Mouse (Mus musculus) kidney, postnatal 4 days (tissue): ENCODE results near the gene Crtac1.
A peak's percentile ranks its signal among the peaks of the same experiment; 100 is the strongest.

ENCODE experiments used
- DNase-seq, 2 experiments: peaks; one replicate each; pipeline ENCODE4 v3.0.0; 2021; ENCODE audit warnings: mixed read lengths in 2 of 2

Crtac1 gene

DNA sequence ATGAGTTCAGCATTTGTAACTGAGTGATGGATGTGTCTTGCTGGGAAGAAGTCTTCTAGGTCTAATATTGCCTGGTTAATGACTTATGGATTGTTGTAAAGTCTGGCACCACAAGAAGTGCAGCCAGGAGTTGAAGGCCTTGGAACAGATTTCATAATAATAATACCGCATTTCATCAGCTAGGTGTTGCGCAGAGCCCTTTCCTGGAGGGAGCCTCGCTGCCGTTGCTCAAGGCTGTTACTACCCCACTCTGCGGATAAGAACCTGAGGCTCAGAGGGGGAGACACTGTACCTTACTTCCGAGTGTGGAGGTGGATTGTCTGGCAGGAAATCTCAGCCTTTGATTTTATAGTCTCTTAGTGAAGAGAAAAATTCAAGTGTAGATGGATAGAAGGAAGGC is 154.3 kb downstream of the Crtac1 start:
- DNase-seq: no peak

DNA sequence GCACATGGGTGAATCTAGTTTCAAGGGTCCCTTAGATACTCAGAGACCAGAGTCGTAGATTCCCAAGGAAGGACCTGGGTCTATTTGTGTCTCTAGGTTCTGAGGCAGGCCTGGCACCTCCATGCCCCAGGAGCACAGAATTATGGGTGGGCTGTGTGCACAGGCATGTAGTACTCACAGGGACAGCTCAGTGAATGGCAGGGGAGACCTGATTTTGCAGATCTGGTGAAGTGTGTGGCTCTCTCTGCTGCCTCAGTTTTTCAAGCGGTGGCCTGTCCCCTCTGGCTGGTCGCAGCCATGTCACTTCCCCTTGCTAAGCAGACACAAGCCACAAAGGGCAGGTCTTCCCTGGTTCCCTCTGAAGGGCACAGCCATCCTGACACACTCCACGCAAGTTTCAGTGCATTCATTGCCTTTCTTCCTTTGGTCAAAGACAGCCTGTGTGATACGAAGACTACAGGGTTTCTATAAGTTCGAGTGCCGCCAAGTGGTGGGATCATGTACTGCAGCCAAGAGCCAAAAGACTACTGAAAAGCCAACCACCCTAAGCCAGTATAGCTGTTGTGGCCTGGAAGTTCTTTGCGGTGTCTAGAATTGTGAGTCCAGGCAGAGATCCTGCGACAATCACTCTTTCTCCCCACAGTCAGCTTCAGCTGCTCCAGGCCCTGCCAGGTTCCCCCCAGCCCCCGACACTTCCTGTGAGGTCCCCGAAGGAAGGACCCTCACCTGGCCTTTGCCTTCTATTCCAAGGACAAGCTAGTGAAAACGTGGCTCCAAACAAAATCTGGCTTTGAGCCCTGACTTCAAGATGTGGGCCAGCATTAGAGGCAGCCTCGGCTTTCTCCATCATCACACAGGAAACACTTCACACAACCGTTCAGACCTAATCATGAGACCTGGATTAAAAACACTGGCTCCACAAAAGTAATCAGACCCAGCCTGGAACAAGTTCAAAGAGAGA is 159.3 kb downstream of the Crtac1 start:
- DNase-seq: peak; percentile 87 to 88

DNA sequence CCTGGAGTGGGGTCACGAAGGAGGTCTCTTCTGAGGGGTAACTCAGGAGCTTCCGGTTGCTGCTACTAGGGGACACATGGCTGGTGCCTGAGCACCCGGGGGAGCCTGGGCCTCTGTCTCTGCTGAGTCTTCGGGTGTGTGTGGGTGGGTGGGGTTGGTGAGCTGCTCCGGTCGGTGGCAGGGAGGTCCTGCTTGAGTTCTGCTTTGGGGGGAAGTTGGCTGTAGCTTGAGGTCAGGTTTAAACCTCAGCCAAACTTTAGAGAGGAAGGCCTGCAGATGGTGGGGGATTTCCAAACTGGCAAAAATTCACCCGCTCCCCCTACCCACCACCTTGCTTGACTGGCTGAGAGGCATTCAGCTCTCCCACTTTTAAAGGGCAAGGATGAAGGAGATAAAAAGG is 160.4 kb downstream of the Crtac1 start:
- no peak for DNase-seq

DNA sequence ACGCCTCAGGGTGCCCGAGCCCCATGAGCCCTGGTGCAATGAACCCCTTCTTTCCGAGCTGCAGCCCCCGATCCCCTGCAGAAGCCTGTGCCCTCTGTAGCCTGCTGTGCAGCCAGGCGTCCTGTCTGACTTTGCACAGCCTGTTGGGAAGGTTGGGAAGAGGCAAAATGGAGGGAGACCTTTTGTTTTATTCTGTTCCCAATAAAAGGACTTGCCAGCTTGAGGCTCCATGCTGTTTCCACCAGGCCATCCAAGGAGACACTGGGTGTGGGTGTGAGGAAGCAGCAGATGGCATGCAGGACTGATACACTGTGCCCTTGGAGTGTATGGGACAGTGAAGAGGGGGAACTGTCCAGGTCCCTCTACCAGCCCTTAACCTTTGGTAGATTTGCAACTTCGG is 161.5 kb downstream of the Crtac1 start:
- no peak for DNase-seq

DNA sequence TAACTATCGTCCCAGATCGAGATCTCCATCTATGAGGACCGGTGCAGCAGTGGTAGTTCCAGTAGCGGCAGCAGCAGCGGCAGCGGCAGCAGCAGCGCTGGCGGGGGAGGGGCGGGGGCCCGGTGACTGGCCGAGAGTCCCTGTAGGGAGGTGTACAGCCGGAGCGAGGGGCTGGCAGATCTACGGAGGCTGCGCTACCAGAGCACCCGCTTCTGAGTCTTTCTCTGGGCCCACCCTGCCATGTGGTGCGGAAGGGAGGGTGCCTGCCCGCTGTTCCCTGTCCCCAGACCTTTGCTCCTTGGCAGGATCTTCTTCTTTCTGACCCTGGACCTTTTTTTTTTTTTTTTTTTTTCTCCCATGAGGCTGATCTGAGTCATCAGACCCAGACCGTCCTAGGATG is 163.2 kb downstream of the Crtac1 start:
- peak; percentile 51 to 64 for DNase-seq

DNA sequence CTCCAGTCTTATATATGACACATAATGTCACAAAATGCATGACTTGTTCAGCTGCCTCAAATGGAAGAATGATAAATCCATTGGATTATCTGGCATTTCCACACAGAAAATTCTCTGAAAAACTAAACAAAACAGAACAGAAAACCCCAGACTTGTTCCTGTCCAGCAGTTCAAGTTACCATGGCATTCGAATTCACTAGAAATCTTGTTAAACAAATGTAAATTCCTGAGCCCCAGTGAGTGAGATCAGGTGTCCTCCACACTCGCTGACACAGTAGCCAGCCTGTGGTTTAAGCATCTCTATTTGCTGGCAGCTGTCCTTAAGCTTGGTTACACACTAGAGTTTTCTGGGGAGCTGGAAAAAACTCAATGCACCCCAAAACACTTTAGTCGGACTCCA is 168.1 kb downstream of the Crtac1 start:
- no peak for DNase-seq

DNA sequence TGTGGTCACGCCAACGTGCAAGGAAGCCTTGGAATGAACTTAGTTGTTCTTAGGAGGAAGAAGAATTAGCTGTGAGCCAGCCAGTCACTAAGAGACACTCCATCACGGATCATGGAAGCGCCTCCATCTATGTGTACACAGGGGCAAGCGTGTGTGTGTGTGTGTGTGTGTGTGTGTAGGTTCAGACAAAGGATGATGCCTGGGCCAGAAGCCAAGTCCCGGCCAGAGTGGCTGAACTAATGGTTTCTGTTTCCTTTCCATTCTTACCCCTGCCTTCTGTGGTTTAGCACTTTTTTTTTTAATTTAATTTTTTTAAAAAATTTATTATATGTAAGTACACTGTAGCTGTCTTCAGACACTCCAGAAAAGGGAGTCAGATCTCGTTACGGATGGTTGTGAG is 171.1 kb downstream of the Crtac1 start:
- DNase-seq: no peak

DNA sequence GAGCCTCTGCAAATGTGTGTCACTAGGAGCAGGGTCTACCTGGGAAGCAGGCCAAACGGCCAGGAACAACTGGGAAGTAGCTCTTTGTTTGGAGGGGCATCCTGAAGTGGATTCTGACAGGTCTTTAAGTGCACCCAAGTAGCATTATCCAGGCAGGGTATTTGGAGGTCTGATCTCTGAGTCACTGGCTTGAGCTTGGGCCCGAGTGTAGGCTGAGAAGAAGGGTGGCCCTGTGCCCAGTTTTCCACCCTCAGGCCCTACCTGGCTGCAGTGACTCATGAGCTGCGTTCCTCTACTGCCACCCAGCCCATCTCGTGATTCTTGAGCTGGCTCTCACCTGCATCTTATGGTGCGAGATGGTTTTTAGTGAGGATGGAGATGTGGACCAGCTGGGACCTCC is 173.0 kb downstream of the Crtac1 start:
- DNase-seq: no peak

DNA sequence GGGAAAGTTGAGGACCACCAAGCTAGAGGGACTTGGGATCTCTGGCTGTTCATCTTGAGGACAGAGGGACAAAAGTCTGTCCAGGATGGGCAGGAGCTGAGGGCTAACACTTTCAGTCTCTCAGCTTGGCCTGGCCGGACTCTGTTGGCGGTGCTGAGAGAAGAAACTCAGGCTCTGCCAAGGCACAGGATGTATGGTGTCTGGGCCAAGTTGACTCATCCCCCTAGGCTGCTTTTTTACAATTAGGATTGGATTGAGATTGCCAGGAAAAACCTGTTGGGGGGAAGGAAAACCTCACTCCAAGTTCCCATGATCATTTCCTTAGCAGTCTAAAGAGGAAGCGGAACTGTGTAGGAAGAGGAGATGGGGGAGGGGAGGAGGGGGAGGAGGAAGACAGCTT is 173.6 kb downstream of the Crtac1 start:
- DNase-seq: no peak

DNA sequence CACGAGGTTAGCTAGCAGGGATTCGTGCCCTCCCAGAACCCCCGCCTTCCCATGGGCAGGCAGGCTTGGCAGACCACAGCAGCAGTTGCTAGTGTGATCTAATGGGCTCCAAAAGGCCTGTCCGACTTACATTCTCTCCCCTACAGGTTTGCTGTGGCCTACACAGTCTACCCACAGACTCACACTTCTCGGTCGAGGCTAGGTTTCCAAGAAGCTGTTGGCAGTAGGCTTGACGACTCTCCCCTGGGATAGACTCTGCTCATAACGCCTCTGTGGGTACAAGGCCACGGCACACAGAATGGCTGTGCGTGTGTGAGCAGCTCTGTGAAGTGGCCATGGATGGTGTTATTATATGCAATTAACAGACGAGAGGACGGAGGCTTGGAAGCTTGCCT is 174.3 kb downstream of the Crtac1 start:
- DNase-seq: no peak

DNA sequence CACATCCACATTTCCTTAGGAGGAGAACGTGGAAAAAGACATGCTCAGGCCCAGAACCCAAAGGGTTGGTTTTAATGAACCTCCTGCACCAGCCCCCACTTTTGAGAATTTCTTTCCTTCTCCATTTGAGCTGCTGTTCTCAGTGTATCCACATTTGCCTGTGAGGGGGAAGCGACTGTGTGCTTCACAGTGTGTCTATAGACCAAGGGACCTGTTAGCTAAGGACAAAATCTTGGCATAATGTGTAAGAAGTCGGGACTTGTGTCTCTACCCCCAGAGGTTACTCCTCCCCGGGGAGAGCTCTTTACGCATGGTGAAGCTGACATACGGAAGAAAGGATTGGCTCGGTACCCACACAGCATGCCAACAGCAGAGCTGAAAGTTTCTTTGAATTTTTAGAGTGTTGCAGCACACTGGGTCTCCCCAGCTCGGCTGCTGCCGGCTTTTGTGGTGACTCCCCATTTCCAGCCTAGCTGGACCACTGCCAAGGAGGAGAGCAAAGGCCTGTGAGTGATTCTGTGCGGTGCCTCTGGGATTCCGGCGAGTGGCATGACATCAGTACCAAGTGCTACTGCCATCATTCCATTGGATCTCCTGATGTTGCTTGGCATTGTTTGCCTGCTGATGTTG is 174.9 kb downstream of the Crtac1 start:
- DNase-seq: no peak

DNA sequence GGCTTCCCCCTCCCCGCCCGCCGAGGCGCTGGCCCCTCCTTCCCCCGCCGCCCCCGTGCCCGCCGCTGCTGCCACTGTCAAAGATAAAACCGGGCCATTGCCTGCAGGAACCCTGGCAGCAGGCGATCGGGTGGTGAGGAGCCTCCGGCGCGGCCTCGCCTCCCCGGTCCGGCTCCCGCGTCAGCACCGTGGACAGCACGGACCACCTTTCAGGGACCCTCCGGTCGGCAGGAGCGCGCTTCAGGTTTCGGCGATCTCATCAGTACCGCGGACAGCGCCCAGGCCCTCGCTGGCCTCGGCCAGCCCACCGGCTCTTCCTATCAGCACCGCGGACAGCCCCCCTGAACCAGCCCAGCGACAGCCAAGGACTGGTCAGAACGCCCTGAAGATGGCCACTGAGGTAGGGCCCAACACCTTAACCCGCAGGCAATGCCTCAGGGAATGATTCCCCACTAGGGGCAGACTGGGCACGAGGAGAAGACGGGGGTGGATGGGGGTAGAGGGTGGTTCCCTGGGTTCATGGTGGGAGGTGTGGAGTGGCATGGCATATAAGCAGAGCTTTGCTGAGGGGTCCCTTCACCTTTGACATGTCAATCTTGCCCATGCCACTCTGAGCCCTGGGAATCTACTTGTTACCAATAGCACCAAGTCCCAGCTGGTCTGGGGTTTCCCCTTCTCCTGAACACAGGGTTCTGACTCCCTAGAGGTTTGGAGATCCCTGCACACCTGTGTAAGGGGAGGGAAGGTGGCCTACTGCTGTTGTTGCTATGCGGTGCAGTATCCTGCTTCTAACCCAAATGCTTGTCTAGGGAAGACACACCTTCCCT is 175.6 kb downstream of the Crtac1 start:
- peak; percentile 98 to 99 for DNase-seq

DNA sequence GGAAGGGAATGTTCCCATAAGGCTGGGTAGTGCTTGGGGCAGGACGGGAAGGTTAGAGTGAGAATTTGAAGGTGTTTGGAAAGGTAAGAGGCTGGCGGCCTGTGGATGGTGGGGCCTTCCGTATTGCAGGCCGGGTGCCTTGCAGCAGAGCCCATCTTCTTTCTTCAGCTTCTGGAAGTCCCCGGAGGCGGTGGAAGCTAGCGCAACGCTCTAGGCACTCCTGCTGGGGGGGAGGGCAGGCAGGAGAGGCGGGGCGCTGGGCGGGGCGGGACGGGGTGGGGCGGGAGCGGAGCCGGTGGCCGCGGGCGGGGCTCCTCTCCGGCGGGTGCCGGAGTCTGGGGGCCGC is 176.2 kb downstream of the Crtac1 start:
- DNase-seq: peak in 1 of 2 experiments; percentile 11

DNA sequence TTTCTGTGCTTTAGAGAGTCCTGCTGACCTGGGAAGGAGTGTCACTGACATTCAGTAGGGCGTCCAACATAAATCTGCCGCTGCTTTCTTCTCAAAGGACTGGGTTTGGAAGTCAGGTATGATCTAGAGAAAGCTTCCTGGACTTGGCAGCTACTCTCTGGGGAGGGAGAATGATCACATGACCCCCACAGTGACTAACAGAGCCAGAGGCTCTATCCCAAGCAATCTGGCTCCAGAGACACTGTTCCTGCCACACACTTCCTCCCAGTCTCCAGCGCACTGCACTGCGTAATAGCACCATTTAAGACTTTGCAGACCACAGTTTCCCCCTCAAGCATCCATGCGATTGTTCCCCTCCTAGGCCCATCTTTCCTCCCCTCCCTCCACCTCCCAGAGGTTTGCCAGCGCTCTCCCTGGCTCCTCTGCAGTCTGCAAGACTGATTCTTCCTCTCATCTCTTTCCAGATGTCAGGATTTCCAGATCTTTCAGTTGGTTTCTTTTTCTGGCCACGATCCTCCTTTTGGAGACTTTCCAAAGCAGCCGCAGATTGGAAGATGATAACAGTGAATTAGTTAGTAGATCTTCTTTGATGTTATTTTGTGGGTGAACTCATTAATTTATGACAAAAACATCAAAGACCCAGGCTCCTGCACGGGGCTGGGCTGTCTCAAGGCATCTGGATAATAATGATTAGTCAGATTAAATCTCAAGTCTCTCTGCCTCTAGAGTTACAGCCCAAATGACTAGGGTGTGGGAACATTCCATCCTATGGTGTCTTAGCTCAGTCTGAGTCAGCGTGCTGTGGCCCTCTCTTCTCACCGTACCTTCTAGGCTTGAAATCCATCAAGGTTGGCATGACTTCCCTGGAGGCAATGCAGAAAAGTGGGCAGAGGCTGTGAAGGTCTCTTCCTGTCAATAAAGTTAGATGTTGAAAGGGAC is 181.3 kb downstream of the Crtac1 start:
- DNase-seq: no peak

DNA sequence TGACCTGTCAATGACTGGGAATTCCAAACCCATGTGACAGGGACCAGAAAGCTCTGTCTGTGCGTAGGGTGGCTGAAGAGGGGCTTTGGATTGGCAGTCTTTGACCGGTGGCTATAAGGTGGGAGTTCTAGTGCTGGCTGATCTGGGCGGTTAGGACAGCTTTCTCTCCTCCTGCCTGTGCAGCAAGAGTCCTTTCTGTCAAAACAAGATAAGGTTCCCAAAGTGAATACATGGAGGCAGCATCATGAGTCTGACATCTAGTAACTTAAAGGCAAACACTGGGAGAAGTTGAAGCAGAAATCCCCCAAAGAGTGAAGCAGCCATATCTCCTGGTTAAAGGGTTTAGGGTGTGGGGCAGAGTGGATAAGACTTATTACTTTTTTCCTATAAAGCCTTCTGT is 184.1 kb downstream of the Crtac1 start, which contains the start of gene Golga7b:
Gene Golga7b, plus strand, starts transcription at position 56 of the 400 bp plus-strand sequence.
- DNase-seq: no peak

DNA sequence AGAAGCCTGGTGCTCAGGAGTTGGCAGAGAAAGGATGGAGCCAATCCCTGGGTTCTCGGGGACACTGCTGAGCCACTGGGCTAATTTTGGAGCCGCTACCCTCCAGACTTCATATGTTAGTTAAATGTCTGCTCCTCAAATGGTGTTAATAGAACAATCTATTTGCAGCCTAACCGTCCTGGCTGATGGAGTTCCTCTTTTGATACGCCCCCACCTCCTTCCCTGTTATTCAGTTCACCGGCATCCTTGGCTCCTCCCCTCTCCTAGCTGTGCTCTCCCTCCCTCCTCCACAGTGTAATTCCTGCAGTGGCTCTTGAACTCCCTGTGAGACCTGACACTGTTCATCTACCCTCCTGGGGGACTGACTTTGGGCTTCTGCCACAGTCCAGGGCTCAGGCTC is 185.0 kb downstream of the Crtac1 start:
- no peak for DNase-seq

DNA sequence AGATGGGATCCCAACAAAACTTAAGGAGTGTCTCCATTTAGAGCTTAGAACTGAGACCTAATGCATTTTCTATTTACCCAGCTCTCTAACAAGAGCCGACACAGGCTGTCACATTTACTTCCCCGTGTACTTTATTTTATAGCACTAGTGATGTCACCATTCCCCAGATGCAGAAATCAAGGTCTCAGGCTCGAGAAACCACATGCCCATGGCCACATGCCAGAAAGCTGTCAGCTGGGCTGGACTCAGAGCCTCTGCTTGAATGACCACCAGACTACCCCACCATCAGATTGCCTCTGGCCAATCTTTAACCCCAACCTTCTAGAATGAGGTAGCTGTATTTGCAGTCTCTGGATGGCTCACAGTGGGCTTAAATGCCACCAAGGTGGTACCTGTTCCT is 188.2 kb downstream of the Crtac1 start:
- DNase-seq: no peak

DNA sequence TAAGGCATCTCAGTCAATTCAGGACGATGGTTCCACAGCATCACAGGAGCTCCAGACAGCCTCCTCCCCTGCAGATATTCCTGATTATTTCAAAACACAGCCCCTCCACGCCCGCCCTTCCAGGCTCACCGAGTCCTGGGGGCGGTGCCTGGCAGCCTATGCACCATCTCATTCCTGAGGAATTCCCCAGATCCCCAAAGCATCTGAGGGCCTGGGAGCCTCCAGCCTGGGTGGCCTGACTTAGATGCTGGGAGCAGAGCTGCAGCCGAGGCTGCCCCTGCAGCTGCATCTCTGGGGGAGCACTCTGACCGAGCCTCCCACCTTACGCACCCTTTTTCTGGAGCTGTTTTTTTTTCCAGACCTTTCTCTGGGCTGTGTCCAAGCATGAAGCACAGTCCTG is 190.7 kb downstream of the Crtac1 start:
- DNase-seq: peak in 1 of 2 experiments; percentile 10

DNA sequence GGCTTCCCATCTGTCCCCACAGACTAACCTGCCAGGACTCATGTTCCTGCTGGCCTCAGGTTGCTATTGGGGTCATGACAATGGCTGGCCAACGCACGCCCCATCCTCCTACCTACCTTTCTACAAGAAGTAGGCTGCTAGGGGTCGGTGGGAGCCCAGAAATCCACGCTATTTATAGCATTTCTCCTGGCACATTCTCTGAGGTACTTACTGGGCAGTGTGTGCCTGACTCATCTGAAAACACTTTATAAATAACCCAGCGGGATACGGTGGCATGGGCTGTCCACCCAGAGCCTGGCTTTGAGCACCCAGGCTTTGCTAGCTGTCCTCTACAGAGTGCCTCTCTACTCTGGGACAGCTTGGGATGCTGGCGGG is 193.3 kb downstream of the Crtac1 start:
- DNase-seq: no peak

DNA sequence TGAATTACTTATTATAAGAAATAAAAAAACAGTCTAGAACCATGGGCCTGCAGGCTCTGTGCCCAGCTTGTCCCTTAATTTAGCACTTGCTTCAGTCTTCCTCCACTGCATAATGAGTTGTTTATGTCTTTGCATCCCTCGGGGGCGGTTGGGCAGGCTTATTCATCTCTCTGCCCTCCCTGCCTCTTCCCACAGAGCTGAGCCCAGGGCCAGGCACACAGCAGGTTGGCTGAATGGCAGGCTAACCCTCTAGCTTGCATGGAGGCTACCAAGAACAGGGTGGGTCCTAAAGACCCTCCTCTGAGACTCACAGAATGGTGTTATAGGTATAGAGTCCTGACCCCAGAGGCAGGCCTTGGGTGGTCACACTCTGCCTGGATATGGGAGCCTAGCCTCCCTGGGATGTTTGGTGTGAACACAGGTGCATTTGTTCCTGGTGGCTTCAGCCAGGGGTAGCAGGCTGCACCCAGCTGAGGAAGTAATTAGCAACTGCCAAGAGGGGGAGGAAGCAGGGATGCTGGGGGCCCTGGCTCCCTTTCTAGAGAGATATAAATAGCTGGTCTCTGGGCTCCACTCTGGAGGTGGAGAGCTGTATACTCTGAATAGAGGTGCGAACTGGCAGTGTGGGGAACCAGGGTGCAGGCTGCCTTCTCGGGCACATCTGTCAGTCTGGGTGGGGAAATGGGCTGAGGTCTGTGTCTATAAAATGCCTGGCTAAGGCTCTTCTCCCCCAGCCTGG is 193.8 kb downstream of the Crtac1 start:
- DNase-seq: no peak
